Mouse (Mus musculus): ENCODE data around the gene Xab2.
"Not testable (repeated sequence)": the region's sequence is repeated elsewhere in the genome, so short reads cannot be mapped to it uniquely, and the experiment has no call there.

The Xab2 gene

DNA sequence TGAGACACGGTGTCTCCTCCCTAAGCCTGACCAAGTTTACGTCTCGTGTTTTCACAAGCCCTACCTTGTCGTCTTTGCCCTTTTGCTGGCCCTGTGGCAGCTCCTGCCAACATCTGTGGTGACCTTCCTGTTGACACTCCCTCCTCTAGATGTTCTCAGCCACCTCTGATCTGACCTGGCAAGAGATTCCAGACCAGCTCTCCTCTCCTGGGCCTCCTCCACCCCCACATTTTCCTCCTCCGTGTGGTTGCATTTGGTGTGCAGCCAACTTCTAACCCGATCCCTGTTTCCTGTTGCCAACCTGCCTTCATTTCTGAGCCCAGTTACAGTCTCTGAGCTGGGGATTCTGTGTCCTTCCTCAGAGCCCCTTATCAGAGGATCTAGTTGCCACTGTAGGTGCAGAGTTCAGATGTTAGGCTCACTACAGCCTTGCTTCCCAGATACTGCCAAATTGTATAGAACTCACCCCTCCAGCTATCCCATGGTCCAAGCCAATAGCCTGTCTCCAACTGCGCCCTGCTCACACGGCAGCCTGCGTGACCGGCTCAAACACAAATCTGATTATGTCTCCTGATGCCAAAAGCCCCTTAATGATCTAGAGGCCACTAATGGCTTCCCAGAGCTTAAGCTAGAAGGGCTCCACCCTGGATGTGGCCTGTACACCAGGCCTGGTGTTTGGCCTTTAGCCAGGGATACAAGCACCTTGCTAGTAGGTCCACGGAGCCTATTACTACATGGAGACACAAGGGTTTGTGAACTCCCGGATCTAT lies 11.9 kb downstream of the Xab2 start:
- DNase-seq (ENCODE audit: low spot score) = peak; percentile 67

DNA sequence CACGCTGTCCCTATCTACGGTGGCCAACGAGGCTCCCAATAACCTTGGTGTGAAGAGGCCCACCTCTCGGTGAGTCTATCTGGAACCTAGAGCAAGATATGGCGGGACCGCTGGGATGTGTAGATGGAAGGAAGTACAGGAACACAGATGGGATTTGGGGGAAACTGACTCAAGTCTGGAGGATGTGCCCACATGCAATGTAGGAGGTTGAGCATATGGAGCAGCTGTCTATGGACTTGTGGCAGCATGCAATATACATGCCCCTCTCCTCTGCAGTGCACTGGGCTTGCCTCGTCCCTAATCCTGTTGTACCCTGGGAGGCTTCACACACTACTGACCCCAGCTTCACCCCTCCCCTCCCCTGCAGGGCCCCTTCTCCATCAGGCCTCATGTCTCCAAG lies 13.3 kb downstream of the Xab2 start:
- no peak for DNase-seq (ENCODE audit: low spot score)

DNA sequence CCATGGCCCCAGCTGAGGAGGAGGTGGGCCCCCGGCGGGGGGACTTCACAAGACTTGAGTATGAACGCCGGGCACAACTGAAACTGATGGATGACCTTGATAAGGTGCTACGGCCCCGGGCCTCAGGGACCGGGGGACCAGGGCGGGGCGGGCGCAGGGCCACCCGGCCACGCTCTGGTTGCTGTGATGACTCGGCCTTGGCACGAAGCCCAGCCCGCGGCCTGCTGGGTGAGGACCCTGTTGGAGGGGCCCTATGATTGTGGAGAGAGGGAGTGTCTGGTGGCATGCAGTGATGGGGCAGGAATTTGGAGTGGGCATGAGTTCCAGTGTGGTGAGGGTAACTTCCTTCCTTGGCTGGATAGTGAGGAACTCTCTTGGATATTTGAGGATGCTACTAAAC lies 14.5 kb downstream of the Xab2 start:
- no peak for DNase-seq (ENCODE audit: low spot score)

DNA sequence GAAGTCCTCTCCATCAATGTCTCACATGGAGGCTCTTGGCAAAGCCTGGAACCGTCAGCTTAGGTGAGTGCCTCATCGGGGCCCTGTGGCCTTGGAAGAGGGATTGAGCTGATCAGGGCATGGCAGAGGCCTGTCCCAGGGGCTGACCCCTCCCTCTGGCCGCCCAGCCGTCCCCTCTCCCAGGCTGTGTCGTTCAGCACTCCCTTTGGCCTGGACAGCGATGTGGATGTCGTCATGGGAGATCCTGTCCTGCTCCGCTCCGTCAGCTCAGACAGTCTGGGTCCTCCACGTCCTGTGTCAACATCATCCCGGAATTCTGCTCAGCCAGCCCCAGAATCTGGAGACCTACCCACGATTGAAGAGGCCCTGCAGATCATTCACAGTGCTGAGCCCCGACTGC lies 17.7 kb downstream of the Xab2 start:
- DNase-seq (ENCODE audit: low spot score) = no peak

DNA sequence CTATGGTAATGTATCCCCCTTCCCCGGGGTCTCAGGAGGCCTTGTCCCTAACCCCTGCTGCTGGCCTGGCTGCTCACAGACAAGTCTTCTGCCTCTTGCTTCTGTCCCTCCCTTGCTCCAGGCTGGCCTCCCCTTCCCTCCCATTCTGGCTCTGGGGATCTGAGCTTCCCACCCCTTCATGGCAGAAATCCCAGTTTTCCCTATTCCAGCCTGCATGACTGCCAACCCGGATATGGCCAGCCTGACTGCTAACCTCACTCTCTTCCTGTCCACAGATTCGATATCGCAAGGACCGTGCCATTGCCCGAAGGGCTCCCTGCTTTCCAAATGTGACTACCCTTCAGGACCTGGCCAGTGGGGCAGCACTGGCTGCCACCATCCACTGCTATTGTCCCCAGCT lies 20.7 kb downstream of the Xab2 start:
- peak; percentile 31 for DNase-seq (ENCODE audit: low spot score)

DNA sequence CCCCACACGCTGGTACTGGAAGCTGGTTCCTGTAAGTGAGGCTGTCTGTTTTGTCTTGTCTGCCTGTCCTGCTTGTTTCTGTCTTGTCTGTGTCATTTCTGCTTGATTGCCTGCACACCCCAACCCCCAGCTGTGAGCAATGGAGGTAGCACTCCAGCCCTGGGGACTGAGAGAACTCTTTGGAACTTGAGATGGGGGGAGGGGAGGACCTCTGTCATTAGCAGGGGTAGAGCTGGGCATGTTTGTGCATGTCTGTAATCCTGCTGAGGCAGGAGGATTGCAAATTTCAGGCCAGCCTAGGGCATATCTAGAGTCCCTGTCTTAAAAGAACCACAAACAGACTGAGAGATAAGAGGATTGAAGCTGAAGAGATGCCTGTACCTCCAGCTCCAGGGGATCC lies 21.9 kb downstream of the Xab2 start:
- DNase-seq (ENCODE audit: low spot score) = no peak

DNA sequence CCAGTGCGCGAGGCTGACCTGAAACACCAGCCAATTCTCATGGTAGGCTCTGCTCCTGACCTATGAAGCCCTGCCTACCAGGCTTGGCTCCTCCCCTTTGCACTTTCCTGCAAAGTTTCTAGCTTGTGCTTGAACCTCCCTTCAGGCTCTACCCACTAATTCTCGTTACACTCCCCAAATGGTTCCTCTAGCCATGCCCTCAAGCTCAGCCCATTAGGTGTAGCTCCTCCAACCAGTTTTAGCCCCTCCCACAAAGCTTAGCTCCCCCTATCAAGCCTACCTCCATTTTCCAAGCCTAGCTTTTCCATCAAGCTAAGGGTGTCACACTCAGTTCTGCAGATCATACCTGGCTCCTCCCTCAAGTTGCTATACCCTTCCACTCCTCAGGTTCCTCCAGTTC lies 23.1 kb downstream of the Xab2 start:
- DNase-seq (ENCODE audit: low spot score) = no peak

DNA sequence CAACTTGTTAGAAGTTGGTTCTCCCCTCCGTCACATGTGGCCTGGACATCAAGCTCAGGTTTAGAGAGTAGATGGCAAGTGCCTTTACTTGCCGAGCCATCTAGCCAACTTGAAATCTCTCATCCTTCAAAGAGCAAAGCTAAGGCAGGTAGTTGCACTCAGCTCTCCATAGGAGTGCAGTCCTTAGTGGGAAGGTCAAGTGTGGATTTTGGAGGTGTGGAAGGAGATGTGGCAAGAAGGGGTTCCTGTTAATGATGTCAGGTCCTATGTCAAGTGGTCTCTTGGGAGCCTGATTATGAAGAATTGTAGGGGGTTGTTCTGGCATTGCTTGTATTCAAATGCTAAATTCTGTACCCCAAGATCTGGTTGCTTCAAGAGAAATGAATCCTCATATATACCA lies 26.6 kb downstream of the Xab2 start:
- peak; percentile 54 for DNase-seq (ENCODE audit: low spot score)

DNA sequence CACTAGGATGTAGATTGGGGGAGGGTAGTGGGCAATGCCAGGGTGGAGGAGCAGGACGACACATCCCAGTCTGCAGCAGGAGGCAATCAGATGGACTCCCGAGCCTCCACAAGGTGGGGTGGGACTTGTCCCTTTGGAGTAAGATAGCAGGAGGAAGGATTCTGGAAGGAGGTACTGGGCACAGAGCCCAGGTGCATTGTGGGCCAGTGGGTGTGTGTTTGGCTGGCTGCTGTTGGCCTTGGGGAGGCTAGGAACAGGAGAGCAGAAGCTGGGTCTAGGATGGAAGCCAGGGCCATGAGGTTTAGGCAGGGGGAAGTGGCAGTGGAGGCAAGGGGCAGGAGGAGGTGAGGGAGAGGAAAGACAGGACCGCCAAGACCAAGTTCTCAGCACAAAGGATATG lies 27.6 kb downstream of the Xab2 start:
- DNase-seq (ENCODE audit: low spot score) = peak; percentile 26

DNA sequence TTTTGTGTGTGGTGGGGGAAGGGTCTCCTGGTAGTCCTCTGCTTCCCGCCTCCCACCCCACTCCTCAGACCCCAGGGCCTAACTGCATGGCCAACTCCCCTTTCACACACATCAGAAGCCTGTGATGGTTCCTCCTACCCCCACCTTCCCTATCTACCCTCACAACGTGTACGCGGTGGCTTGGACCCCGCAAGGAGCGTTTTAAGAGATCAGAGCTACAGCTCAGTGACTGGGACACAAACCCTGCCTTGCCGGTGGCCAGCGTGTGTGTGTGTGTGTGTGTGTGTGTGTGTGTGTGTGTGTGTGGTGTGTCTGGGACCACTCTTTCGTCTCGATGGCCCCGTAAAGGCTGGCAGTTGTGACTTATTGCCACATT lies 32.9 kb downstream of the Xab2 start:
- no peak for DNase-seq (ENCODE audit: low spot score)

DNA sequence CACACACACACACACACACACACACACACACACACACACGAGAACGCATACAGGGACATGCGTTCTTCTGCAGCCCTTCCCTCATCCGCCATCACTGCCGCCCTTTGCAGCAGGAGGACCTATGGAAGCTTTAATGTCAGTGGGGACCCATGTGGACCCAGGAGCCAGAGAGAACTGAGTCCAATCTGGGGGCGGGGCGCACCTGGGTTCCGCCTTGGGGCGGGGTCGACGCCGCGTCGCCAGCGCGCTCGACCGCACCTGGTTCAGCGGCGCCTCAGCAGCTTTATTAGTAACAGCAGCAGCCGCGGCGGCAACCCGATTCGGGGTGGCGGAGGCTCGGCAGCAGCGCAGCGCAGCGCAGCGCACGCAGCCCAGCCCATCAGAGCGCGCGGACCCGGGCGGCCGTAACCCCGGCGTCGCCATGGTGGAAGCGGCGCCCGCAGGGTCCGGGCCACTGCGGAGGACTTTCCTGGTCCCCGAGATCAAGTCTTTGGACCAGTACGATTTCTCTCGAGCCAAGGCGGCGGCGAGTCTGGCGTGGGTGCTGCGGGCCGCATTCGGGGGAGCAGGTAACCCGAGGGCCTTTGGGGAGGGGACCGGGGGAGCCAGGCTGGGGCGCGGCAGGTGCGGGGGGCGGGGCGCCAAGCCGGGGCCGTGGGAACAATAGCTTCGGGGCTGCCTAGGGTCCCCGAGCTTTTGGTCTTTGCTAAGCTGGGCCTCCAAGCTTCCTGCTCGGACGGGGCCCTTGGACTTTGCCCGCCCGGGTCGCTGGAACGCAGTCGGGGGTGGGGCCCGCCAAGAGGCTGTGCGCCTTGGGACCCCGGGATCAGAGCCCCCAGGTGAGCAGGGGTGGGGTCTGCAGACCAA lies 33.5 kb downstream of the Xab2 start:
- DNase-seq (ENCODE audit: low spot score) = peak; percentile 74

DNA sequence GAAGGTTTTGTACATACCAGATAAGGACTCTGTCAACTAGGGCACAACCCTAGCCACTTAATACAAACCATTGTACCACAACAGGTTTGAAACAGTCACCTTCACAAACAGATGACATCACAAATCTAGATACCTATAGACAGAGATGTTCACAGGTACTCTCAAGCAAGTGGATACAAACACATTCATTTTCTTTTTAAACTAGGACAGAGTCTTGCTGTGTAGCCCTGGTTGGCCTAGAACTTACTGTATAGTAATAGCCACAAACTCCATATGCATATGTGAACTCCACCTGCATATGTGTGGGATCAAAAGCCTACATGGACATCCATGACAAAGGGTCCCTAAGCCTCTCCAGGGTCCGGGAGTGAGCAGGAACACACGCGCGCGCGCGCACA lies 34.1 kb downstream of the Xab2 start, which contains the start of gene Camsap3:
TSS of gene Camsap3 (plus strand) at position 301 of the 398 bp plus-strand sequence.
- no peak for DNase-seq (ENCODE audit: low spot score)

DNA sequence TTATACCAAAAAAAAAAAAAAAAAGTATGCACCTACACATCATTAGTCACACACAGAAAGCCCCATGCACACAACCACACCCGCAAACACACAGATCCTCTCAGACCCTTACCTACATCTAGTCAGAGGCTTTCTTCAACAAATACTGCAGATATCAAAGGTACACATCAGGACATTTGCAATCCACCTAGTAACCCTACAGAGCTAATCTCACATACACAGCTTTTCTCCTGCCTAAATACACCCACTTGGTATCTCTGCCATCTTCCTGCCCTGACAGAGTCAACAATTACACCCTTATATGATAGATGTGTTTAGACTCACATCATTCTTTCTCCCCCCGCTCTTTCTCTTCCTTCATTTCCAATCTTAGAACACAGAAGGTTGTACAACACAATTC lies 34.7 kb downstream of the Xab2 start:
- DNase-seq (ENCODE audit: low spot score) = no peak

DNA sequence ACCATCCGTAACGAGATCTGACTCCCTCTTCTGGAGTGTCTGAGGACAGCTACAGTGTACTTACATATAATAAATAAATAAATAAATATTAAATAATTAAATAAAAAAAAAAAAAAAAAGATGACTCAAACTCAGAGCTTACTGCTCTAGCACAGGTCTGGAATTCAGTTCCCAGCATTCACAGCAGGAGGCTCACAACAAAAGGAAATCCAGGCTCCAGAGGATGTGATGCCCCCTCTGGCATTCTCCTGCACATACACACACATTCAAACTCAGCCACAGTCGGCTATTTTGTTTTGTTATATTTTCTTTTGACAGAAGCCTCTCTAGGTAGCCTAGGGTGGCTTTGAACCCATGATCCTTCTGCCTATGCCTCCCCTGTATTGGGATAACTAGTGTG lies 39.2 kb downstream of the Xab2 start:
- DNase-seq (ENCODE audit: low spot score) = not testable (repeated sequence)

DNA sequence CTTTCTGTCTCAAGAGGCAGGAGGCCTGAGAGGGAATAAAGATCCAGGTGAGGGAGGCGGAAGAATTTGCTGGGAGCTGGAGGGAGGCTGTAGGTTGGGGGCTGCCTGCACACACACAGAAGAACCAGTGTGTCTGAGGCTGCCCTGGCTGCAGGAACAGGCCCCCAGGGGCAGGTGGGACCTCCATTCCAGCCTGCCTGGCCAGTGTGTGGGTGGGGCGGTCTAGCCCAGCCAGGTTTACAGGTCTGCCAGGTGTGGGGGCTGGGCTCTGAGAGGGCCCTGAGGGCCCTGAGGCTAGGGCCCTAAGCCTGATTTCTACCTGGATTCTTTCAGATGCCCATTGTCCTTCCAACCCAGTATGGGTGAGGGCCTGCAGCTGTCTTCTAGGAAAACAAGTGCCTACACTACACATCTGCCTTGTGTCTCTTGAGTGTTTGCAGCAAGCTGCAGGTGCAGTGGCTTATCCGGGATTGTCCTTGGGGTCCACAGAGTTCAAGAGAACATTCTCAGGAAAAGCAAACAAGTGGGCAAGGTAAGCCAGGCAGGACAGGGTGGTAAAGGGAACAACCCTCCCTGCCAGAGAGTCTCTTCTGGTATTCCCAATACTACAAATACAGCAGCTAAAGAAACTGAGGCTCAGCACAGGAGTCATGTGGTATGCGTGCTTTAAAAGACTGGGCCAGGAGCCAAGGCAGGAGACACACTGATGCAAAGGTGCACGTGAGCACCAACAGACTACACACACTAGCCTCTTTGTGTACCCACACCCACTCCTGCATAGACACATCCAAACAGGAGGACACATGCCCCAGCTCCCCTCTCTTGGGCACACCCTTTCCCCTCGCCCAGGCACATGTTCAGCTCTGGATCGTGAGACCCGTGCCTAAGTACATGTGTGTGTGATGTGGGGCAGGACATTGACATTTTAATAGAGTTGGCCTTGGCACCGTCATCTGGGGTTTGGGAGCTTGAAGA lies 41.4 kb downstream of the Xab2 start:
- no peak for DNase-seq (ENCODE audit: low spot score)

DNA sequence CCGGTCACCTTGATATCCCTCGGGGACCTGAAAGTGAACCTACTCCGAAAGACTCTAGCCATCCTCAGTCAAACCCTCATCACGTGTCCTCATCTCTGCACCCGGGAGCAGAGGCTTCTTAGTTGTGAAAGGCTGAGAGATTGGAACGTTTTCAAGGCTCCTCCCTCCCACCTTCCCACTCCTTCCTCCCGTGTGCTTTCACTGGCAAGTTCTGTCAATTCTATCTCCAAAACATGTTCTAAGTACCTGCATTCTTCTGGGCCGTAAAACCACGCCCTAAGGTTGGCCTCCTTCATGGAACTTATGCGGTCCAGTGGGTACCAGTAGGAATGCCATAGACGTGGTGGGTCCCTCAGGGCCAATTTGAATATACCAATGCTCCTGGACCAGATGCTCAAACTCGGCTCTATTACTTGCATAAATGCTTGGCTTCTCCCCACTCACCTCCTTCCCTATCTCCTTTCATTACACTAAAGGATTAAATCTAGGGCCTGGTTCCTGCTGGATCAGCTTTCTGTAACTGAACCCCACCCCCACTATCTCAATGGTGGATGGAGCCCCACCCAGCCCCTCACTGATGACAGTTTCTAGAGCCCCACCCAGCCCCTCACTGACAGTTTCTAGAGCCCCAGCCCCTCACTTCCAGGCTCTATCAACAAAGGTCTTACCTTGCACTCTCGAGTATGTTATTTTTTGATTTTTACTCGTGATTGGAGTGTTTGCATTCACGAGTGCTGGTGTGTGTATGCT lies 44.7 kb downstream of the Xab2 start:
- no peak for DNase-seq (ENCODE audit: low spot score)

DNA sequence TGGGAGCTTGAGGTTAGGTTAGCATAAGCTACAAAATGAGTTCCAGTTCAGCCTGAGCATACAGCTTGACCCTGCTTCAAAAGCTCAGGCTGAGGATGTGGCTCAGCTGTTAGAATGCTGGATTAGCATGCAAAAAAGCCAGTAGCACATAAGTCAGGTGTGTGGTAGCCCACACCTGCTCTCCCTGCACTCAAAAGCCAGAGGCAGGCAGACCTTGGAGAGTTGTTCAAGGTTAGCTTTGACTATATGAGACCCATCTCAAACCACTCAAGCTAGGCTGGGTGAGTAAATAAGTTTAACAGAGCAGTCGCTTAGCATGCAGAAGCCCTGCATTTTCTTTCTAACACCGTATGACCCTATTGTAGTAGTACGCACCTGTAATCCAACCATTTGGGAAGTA lies 46.6 kb downstream of the Xab2 start:
- no peak for DNase-seq (ENCODE audit: low spot score)

DNA sequence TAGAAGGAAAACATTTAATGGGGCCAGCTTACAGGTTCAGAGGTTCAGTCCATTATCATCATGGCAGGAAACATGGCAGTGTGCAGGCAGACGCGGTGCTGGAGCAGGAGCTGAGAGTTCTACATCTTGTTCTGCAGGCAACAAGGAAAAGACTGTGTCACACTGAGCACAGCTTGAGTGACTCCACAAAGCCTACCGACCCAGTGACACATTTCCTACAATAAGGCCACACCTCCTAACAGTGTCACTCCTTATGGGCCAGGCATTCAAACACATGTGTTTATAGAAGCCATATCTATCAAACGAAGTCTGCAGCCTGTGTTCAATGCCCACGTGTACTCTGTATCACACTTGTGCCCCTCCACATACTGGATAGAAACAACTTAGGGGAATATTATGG lies 51.3 kb downstream of the Xab2 start:
- no peak for DNase-seq (ENCODE audit: low spot score)

DNA sequence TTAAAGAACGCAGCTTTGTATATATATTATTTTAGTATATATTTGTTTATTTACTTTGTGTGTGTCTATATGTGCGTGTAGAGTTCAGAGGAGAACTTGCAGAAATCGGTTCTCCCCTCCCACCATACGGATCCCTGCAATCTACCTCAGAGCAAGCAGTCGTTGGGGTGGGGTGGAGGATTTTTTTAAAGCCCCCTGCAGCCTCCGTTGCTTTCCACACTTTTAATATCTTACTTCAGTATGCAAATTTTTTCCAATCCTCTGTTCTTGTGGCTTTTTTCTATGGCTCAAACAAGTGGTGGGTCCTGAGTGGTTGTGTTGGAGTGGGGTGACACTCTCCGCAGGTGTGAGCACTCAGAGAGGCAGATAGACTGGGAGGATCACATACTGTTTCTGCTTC lies 52.7 kb downstream of the Xab2 start:
- no peak for DNase-seq (ENCODE audit: low spot score)

DNA sequence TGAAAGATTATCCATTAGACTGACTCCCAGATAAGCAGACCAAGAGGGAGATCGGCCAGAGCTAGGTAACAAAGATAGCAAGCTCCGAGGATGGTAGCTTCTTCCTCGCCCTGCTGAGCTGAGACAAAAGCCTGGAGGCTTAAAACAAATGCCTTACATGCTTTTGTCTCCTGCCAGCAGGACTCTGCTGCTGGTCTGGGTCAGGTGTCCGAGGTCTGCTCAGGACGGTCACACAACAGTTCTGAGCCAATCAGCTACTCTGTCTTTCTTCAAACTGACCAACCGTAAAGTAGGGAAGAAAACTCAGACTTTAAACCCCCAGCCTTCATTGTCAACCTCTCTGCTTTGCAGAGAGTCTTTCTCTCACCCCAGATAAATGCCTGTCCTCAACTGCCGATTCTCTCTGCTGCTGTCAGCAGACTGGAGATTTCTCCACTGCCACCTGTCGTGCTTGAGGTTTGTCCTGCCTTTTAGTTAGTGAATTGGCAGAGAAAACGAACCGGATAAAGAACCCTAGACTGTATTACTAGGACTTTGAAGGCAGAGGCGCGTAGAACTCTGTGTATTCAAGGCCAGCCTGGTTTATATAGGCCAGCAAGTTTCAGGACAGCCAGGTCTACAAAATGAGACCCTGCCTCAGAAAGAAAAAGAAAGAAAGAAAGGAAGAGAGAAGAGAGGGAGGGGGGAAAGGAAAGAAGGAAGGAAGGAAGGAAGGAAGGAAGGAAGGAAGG lies 53.3 kb downstream of the Xab2 start, which contains the start of gene C330021F23Rik:
TSS of gene C330021F23Rik (plus strand) at position 350 of the 731 bp plus-strand sequence.
- DNase-seq (ENCODE audit: low spot score) = no peak

Data from lung, postnatal 25 days (tissue).